Mouse (Mus musculus) megakaryocyte, embryonic 14.5 days (primary cell): ENCODE results near the gene Map4k2.

ENCODE experiments used
- FLI1 ChIP-seq: IDR thresholded peaks from 2 replicates; pipeline ENCODE4 v1.6.1; 2012; ENCODE audit warnings: low read length, inconsistent platforms, mixed read lengths
- GATA1 ChIP-seq: IDR thresholded peaks from 3 replicates; pipeline ENCODE4 v1.6.1; 2012; ENCODE audit warnings: mixed read lengths, low read length, inconsistent platforms, borderline replicate concordance

DNA sequence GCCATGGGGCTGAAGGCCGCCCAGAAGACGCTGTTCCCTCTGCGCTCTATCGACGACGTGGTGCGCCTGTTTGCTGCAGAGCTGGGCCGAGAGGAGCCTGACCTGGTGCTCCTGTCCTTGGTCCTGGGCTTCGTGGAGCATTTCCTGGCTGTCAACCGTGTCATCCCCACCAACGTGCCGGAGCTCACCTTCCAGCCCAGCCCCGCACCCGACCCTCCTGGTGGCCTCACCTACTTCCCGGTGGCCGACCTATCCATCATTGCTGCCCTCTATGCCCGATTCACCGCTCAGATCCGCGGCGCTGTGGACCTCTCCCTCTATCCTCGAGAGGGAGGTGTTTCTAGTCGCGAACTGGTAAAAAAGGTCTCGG is 5.5 kb upstream of the Map4k2 start:
- TF ChIP-seq GATA1 (no peak), FLI1 (no peak)
